Mouse (Mus musculus): ENCODE measurements at regions not wholly inside any gene's neighbourhood (a gene's known extent, or its start where the extent isn't known, plus 50 kb on each side); places are given as distances from the start of the nearest gene placed in this dataset.
"Not testable (repeated sequence)": the region's sequence is repeated elsewhere in the genome, so short reads cannot be mapped to it uniquely, and the experiment has no call there.

GRCm38 (mm10) chr3:22815842-22816241 lies 739.4 kb downstream of the Tbl1xr1 start:
- no peak for DNase-seq (ENCODE audit: inconsistent age in 2 of 2, low spot score in 1 of 2)

DNA sequence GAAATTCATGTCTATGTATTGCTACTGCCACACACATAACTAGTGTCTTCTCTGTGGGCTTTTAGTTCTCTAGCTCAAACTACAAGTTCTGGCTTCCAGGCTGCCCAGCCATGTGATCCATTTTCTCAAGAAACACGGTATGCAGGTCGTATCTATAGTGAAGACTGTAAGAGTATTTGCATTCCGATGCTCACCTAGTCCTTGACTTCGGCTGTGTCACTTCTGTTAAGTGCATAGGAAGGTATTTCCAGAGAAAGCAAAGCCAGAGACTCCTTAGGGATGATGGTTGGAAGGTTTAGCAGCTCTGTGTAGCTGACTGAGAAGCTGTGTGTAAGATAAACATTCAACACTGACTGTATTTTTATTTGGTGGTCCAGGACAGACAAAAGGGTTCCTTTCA lies 750.0 kb downstream of the Tbl1xr1 start:
- no peak for DNase-seq (ENCODE audit: inconsistent age in 2 of 2, low spot score in 1 of 2)

DNA sequence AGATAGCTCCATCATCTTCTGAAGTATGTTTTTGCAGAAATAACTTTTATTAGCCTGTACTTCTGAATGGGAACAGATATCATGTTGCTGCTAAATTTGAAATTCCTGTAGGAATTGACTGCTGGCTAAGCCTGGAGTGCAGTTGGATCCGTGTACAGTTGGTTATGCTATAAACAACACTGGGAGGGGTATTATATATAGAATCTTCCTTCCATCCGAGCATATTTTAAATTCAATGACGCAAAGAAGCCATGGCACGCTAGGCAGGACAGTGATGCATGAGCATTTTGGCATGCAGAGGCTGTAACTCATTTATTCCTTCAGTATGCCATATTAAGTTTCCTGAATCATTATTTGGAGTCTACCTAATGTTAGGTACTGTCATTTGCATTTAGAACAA lies 762.5 kb downstream of the Tbl1xr1 start:
- no peak for DNase-seq (ENCODE audit: inconsistent age in 2 of 2, low spot score in 1 of 2)

- DNase-seq (ENCODE audit: inconsistent age in 2 of 2, low spot score in 1 of 2), result no peak
Measured at GRCm38 (mm10) chr3:22850474-22850873, 774.0 kb downstream of the Tbl1xr1 start.

DNA sequence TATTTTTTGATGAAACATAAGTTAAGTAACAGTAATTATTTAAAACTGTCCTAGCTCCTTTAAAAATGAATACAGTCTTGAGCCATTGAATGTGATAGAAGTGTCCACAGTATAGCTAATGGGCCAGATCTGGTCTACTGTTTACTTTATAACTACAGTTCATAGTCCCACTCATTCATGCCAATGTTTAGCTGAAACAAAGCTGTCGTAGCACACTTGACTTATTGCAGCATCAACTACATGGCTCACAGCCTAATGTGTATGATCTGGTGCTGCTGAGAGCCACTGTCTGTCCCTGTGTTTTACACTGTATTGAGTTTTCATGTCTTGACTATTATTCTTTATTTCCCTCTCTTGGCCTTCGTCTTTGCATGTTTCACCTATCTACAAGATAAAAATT lies 787.1 kb downstream of the Tbl1xr1 start:
- no peak for DNase-seq (ENCODE audit: inconsistent age in 2 of 2, low spot score in 1 of 2)

DNA sequence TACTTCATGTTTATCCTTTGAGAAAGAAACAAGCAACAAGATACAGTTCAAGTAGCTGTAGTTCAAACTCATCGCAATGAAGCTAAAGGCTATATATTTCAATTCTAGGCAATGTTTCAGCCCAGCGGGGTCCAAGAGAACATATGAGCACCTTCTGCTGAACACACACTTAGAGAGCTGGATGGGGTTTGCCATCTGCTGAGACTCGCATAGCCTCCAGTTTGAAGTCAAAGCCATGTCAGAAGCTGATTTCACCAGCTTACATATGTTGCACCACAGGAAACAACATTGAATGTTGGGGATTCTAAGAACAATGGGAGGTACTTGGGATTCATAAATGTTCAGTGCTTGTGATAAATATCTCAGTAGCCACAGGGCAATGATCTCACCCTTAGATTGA lies 801.4 kb downstream of the Tbl1xr1 start:
- no peak for DNase-seq (ENCODE audit: inconsistent age in 2 of 2, low spot score in 1 of 2)

- no peak for DNase-seq (ENCODE audit: inconsistent age in 2 of 2, low spot score in 1 of 2)
Measured at GRCm38 (mm10) chr3:22892735-22893134, 816.3 kb downstream of the Tbl1xr1 start.

DNA sequence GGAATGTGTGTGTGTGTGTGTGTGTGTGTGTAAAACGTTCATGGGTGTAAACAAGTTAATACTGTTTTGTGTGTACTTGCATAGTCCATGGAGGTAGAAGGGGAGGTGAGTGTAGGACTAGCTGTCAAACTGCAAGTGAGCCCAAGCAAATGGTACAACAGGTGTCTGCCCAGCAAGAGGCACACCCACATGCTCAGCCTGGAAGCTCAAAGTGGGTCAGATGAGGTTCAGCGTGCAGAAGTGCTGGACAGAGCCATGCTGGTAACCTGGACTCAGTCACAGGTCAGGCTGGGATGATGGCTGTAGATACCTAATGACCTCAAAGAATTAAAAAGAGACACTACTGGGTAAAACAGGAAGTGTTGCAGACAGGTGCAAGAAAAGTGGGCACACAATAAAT lies 821.2 kb downstream of the Tbl1xr1 start:
- DNase-seq (ENCODE audit: inconsistent age in 2 of 2, low spot score in 1 of 2), result no peak

DNA sequence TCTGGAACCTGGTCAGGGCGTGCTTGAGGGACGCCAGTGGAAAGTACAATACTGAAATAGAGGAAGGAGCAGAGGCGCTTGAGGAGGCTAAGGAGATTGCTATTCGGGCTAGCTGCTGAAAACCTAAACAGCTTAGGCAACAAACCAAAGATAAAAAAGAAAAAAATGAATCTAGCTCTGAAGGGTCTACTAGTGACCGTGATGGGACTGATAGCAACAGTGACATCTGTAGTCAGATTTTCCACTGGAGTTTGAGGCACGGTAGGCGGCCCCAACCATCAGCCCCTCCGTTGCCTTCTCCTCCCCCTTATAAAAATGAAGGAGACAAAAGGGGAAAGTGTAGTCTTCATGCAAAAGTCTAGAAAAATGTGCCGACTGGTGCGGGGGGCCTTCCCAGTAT lies 824.5 kb downstream of the Tbl1xr1 start:
- DNase-seq (ENCODE audit: inconsistent age in 2 of 2, low spot score in 1 of 2), result no peak

DNA sequence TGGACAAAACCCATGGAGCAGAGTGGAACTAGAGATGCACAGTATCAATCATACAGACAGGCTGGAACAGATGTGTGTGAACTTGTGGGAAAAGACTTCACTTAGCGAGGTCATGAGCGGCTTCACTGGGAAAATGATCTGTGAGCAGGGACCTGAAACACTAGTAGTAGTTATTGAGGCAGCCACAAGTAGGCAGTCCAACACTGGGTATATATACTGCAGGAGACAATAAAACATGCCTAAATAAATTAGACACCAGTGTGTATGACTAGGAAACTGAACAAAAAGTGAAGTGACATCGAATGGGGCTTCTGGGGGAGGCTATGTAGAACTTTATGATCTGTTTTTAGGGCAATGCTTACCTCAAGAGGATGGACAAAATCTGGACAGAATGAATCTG lies 852.5 kb downstream of the Tbl1xr1 start:
- DNase-seq (ENCODE audit: inconsistent age in 2 of 2, low spot score in 1 of 2), result no peak

GRCm38 (mm10) chr3:22929762-22930519 lies 853.5 kb downstream of the Tbl1xr1 start:
- DNase-seq (ENCODE audit: inconsistent age in 2 of 2, low spot score in 1 of 2), result no peak

GRCm38 (mm10) chr3:22945646-22946045 lies 869.2 kb downstream of the Tbl1xr1 start:
- not testable (repeated sequence) for DNase-seq (ENCODE audit: inconsistent age in 2 of 2, low spot score in 1 of 2)

DNA sequence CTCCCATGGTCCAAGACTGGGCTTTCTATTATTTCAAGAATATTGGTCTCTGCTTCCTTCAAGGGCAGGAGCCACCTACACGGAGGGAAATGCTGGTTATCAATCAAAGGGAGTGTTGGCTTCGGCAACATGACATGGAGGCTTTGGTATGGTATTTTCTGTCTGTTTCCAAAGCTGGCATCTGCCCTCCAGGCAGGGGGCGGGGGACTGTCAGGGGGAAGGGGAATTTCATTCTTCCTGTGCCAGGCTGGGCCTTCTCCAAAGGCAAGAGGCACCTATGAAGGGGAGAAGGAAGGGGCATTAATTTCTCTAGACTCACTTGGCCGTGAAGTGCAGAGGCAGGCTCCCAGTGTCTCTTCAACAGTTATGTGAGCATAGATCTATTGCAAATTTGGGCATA lies 870.7 kb downstream of the Tbl1xr1 start:
- DNase-seq (ENCODE audit: inconsistent age in 2 of 2, low spot score in 1 of 2), result no peak

DNA sequence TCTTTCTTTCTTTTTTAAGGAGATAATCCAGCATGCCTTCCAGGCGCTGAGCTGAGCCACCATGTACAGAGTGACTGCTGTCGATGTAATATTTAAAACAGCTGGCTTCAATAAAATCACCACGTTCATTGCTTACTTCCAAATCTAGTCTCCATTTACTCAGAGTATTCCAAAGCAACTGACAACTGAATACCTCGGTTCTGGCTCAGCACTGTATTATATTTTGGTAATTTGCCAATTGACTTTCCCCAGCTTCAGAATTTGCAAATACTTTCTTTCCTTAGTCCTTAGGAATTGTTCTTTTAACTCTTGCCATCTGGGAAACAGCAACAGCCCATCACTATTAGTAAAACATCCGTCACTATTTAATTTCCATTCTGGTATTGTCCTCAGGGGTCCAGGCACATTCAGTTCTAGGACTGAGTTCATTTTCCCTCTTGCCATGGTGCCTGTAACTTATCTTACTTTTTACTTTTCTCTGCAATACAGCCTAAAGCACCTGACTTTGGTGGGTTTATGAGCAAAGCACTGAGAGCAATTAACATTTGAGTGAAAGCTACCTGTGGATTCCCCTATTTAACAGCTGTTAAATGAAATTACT lies 871.8 kb downstream of the Tbl1xr1 start:
- DNase-seq (ENCODE audit: inconsistent age in 2 of 2, low spot score in 1 of 2), result no peak

DNA sequence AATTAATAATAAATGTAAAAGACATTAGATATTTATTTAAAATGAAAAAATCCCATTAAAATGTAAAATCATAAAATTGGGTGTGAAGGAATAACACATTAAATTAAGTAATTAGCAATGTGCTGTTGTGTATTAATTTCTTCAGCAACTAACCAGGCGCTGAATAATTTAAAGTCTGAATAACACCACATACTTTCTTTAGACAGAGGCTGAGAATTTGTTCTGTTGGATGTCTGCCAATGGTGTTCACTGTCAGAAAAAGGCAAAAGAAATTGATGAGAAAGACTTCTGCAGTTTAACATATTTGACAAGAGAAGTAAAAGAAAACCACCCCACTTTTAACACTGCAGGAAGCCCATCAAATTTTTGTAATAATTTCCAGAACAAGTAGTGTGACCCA lies 881.0 kb downstream of the Tbl1xr1 start:
- DNase-seq (ENCODE audit: inconsistent age in 2 of 2, low spot score in 1 of 2), result no peak

- DNase-seq (ENCODE audit: inconsistent age in 2 of 2, low spot score in 1 of 2), result no peak
Measured at GRCm38 (mm10) chr3:22972681-22973080, 896.2 kb downstream of the Tbl1xr1 start.

- no peak for DNase-seq (ENCODE audit: inconsistent age in 2 of 2, low spot score in 1 of 2)
Measured at GRCm38 (mm10) chr3:22976801-22977200, 900.3 kb downstream of the Tbl1xr1 start.

- DNase-seq (ENCODE audit: inconsistent age in 2 of 2, low spot score in 1 of 2), result no peak
Measured at GRCm38 (mm10) chr3:22979896-22980890, 903.7 kb downstream of the Tbl1xr1 start.

GRCm38 (mm10) chr3:22982430-22982829 lies 906.0 kb downstream of the Tbl1xr1 start:
- DNase-seq (ENCODE audit: inconsistent age in 2 of 2, low spot score in 1 of 2), result no peak

DNA sequence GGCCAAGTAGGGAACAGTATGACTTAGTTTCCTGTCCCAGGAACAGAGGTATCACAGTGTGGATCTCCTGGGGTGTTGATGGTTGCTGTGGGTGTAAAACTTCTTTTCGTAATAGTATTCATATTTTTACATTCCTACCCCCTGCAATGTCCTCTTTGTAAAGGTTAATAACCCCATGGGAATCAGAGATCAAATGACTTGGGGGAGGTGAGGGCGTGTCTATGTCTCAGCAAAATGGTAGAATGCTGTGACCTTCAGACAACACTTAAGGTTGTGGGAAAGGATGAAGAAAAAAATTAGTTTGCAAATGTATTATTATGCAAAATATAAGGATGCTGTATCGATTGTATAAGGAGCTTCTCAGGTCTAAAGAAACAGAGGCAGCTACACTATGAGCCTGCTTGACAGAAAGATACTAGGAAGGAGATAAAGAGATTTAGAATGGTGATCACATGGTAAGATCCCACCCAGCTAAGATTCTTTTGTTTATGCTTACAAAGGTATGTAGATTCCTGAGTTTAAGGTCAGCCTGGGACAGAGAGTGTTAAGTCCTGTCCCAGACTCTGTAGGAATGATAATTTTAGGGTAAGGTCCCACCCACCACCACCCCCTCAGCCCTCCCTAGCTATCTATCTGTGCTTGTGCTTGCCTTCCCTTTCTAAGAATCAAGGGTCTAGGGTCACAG lies 913.8 kb downstream of the Tbl1xr1 start:
- DNase-seq (ENCODE audit: inconsistent age in 2 of 2, low spot score in 1 of 2), result no peak

DNA sequence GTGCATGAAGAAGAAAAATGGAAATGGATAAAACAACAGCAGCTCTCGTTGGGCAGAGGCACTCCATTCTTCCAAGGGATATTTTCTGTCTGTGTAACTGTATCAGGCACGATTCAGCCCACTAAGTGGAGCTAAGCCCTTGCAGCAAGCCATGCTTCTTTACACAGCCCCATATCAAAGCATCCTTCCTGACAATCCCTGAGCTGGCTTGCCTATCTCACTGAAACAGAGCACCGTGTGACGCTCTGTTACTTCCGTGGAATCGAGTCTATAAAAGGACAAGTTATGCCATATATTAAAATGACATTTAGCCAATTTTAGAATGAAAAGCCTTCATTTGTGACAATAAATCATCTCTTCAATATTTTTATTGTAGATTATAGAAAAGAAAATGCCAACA lies 918.8 kb downstream of the Tbl1xr1 start:
- no peak for DNase-seq (ENCODE audit: inconsistent age in 2 of 2, low spot score in 1 of 2)
